Mouse (Mus musculus): ENCODE data around the gene Thsd4. TPM values are rescaled to one million over a fixed set of nuclear protein-coding genes. Genes with fewer than 3 reads are reported as not detected.

Thsd4 gene
- polyA plus RNA-seq, 1 experiment from 2014 or later, result 3.0 TPM

DNA sequence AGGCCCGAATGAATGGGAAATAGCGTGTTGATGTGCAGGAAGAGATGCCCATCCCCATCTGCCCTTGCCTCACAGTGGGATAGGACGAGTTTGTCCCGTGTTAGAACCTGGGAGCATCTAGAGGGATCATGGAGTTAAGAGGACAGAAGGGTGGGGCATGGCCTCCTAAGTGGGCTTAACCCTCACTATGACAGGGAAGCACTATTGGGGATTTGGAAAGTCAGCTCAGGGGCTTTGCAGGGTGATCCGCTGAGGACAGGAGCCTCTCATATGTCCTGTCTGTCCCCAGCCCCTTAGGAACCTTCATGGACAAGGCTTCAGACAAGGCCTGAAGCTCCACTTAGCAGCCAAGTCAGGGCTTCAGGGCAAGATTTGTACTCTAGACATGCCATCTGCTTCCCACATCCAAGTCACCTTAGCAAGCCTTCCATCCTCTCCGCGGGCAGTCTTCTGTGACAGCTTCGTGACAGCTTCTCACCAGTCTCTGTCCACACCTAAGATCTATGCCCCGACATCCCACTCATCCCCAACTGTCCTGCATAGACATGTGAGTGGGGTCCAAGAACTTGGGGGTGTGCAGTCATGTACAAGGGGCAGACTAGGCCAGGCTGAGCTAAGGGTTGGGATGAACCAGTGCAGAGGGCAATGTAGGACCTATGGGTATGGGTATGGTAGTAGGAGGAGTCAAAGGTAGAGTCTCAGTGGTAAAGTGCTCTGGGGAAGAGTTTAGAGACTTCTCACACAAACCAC lies 570.7 kb downstream of the Thsd4 start:
- ATAC-seq (replicated peaks; ENCODE audit: insufficient number of reproducible peaks, low FRiP score, low TSS enrichment, low read depth), result no peak
- no peaks in the 10 kb centered on the region for H3K9me3 ChIP-seq (replicated peaks; ENCODE audit: control insufficient read depth, low read length)
- H3K4me2 ChIP-seq (ENCODE audit: low read depth, low read length), result no peak overlapping the region
- H3K27ac ChIP-seq (replicated peaks; ENCODE audit: low read depth, low read length), result no peak overlapping the region
- no peak overlapping the region for H3K4me3 ChIP-seq (ENCODE audit: low read depth, low read length)
- WGBS, result 91% methylated on average over 9 of the region's 9 CpGs
- no peaks in the 10 kb centered on the region for H3K4me1 ChIP-seq (ENCODE audit: control insufficient read depth, insufficient read depth, low read length)
- H3K27me3 ChIP-seq (ENCODE audit: control insufficient read depth, insufficient read depth, low read length), result no peaks in the 10 kb centered on the region
- no peaks in the 10 kb centered on the region for H3K36me3 ChIP-seq (replicated peaks; ENCODE audit: control insufficient read depth, insufficient read depth, low read depth, low read length)
- H3K9ac ChIP-seq (replicated peaks; ENCODE audit: low read length), result no peak overlapping the region
- DNase-seq (ENCODE audit: low spot score), result no peak

DNA sequence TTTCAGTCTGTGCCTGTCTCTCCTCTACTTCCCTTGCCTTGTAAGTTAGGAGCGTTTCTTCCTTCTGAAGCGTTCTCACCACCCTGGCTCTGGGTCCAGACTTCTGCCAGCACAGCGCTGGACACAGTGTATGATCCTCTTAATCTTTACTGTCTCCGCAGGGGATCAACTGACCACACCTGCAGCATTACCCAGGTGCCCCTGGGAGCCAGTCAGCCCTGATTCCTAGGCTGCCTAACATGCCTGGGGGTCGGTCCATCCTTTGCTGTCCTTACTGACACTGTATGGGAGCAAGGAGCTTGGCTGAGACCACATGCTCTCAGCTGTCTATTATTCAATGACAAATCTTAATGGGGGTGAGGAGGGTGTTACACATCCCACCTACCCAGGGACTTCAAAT lies 571.9 kb downstream of the Thsd4 start:
- Histone ChIP-seq H3K4me1 (ENCODE audit: control insufficient read depth, insufficient read depth, low read length) (no peaks in the 10 kb centered on the region), H3K9ac (replicated peaks; ENCODE audit: low read length) (no peak overlapping the region), H3K36me3 (replicated peaks; ENCODE audit: control insufficient read depth, insufficient read depth, low read depth, low read length) (no peaks in the 10 kb centered on the region), H3K27me3 (ENCODE audit: control insufficient read depth, insufficient read depth, low read length) (no peaks in the 10 kb centered on the region), H3K9me3 (replicated peaks; ENCODE audit: control insufficient read depth, low read length) (no peaks in the 10 kb centered on the region), H3K4me2 (ENCODE audit: low read depth, low read length) (no peak overlapping the region), H3K27ac (replicated peaks; ENCODE audit: low read depth, low read length) (no peak overlapping the region), H3K4me3 (ENCODE audit: low read depth, low read length) (no peak overlapping the region)
- WGBS, result 89% methylated on average over 5 of the region's 5 CpGs
- DNase-seq (ENCODE audit: low spot score) (no peak), ATAC-seq (replicated peaks; ENCODE audit: insufficient number of reproducible peaks, low FRiP score, low TSS enrichment, low read depth) (no peak)

GRCm38 (mm10) chr9:59949511-59949910 lies 572.3 kb downstream of the Thsd4 start:
- no peak for DNase-seq (ENCODE audit: low spot score)
- H3K9ac ChIP-seq (replicated peaks; ENCODE audit: low read length), result no peak overlapping the region
- no peak for ATAC-seq (replicated peaks; ENCODE audit: insufficient number of reproducible peaks, low FRiP score, low TSS enrichment, low read depth)
- no peak overlapping the region for H3K4me3 ChIP-seq (ENCODE audit: low read depth, low read length)
- no peaks in the 10 kb centered on the region for H3K9me3 ChIP-seq (replicated peaks; ENCODE audit: control insufficient read depth, low read length)
- H3K36me3 ChIP-seq (replicated peaks; ENCODE audit: control insufficient read depth, insufficient read depth, low read depth, low read length), result no peaks in the 10 kb centered on the region
- no peaks in the 10 kb centered on the region for H3K27me3 ChIP-seq (ENCODE audit: control insufficient read depth, insufficient read depth, low read length)
- no peak overlapping the region for H3K27ac ChIP-seq (replicated peaks; ENCODE audit: low read depth, low read length)
- 79% methylated on average over 6 of the region's 6 CpGs for WGBS
- H3K4me2 ChIP-seq (ENCODE audit: low read depth, low read length), result no peak overlapping the region
- no peaks in the 10 kb centered on the region for H3K4me1 ChIP-seq (ENCODE audit: control insufficient read depth, insufficient read depth, low read length)

- 90% methylated on average over 17 of the region's 17 CpGs for WGBS
- Histone ChIP-seq H3K27ac (replicated peaks; ENCODE audit: low read depth, low read length) (no peak overlapping the region), H3K9me3 (replicated peaks; ENCODE audit: control insufficient read depth, low read length) (no peaks in the 10 kb centered on the region), H3K27me3 (ENCODE audit: control insufficient read depth, insufficient read depth, low read length) (no peaks in the 10 kb centered on the region), H3K36me3 (replicated peaks; ENCODE audit: control insufficient read depth, insufficient read depth, low read depth, low read length) (no peaks in the 10 kb centered on the region), H3K4me3 (ENCODE audit: low read depth, low read length) (no peak overlapping the region), H3K4me1 (ENCODE audit: control insufficient read depth, insufficient read depth, low read length) (no peaks in the 10 kb centered on the region), H3K4me2 (ENCODE audit: low read depth, low read length) (no peak overlapping the region), H3K9ac (replicated peaks; ENCODE audit: low read length) (no peak overlapping the region)
- ATAC-seq (replicated peaks; ENCODE audit: insufficient number of reproducible peaks, low FRiP score, low TSS enrichment, low read depth), result no peak
- DNase-seq (ENCODE audit: low spot score), result no peak
Observed at GRCm38 (mm10) chr9:59948691-59949250, 573.1 kb downstream of the Thsd4 start.

GRCm38 (mm10) chr9:59948226-59948625 lies 573.6 kb downstream of the Thsd4 start:
- ATAC-seq (replicated peaks; ENCODE audit: insufficient number of reproducible peaks, low FRiP score, low TSS enrichment, low read depth) (no peak), DNase-seq (ENCODE audit: low spot score) (no peak)
- no peak overlapping the region for H3K4me3 ChIP-seq (ENCODE audit: low read depth, low read length)
- H3K27me3 ChIP-seq (ENCODE audit: control insufficient read depth, insufficient read depth, low read length), result no peaks in the 10 kb centered on the region
- 80% methylated on average over 8 of the region's 8 CpGs for WGBS
- no peak overlapping the region for H3K9ac ChIP-seq (replicated peaks; ENCODE audit: low read length)
- H3K4me1 ChIP-seq (ENCODE audit: control insufficient read depth, insufficient read depth, low read length), result no peaks in the 10 kb centered on the region
- no peak overlapping the region for H3K27ac ChIP-seq (replicated peaks; ENCODE audit: low read depth, low read length)
- H3K36me3 ChIP-seq (replicated peaks; ENCODE audit: control insufficient read depth, insufficient read depth, low read depth, low read length), result no peaks in the 10 kb centered on the region
- no peaks in the 10 kb centered on the region for H3K9me3 ChIP-seq (replicated peaks; ENCODE audit: control insufficient read depth, low read length)
- H3K4me2 ChIP-seq (ENCODE audit: low read depth, low read length), result no peak overlapping the region

- H3K9me3 ChIP-seq (replicated peaks; ENCODE audit: control insufficient read depth, low read length), result no peaks in the 10 kb centered on the region
- no peak overlapping the region for H3K4me2 ChIP-seq (ENCODE audit: low read depth, low read length)
- WGBS, result 93% methylated on average over 8 of the region's 8 CpGs
- H3K9ac ChIP-seq (replicated peaks; ENCODE audit: low read length), result no peak overlapping the region
- H3K4me1 ChIP-seq (ENCODE audit: control insufficient read depth, insufficient read depth, low read length), result no peaks in the 10 kb centered on the region
- no peaks in the 10 kb centered on the region for H3K27me3 ChIP-seq (ENCODE audit: control insufficient read depth, insufficient read depth, low read length)
- ATAC-seq (replicated peaks; ENCODE audit: insufficient number of reproducible peaks, low FRiP score, low TSS enrichment, low read depth) (no peak), DNase-seq (ENCODE audit: low spot score) (no peak)
- H3K36me3 ChIP-seq (replicated peaks; ENCODE audit: control insufficient read depth, insufficient read depth, low read depth, low read length), result no peaks in the 10 kb centered on the region
- H3K27ac ChIP-seq (replicated peaks; ENCODE audit: low read depth, low read length), result no peak overlapping the region
- H3K4me3 ChIP-seq (ENCODE audit: low read depth, low read length), result no peak overlapping the region
Observed at GRCm38 (mm10) chr9:59947271-59947670, 574.6 kb downstream of the Thsd4 start.

DNA sequence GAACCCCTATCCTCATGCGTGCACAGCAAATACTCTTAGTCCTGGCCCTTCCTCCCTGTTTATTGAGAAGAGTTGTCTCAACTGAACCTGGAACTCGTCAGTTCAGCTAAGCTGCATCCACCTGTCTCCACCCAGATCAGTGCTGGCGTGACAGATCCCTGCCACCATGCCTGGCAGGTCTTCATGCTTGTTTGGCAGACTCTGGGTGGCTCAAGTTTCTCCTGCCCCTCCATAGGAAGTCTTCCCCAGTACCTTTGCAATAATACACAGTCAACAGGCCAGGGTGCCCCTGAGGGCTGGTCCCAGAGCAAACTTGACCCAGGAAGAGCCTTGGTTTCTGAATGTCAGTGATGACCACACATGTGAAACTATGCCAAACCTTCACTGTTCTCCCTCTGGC lies 576.6 kb downstream of the Thsd4 start:
- WGBS, result 74% methylated on average over 3 of the region's 3 CpGs
- Histone ChIP-seq H3K9ac (replicated peaks; ENCODE audit: low read length) (no peak overlapping the region), H3K27ac (replicated peaks; ENCODE audit: low read depth, low read length) (no peak overlapping the region), H3K4me3 (ENCODE audit: low read depth, low read length) (no peak overlapping the region), H3K4me2 (ENCODE audit: low read depth, low read length) (no peak overlapping the region), H3K36me3 (replicated peaks; ENCODE audit: control insufficient read depth, insufficient read depth, low read depth, low read length) (no peaks in the 10 kb centered on the region), H3K4me1 (ENCODE audit: control insufficient read depth, insufficient read depth, low read length) (no peaks in the 10 kb centered on the region), H3K27me3 (ENCODE audit: control insufficient read depth, insufficient read depth, low read length) (no peaks in the 10 kb centered on the region), H3K9me3 (replicated peaks; ENCODE audit: control insufficient read depth, low read length) (no peaks in the 10 kb centered on the region)
- DNase-seq (ENCODE audit: low spot score), result no peak
- ATAC-seq (replicated peaks; ENCODE audit: insufficient number of reproducible peaks, low FRiP score, low TSS enrichment, low read depth), result no peak

GRCm38 (mm10) chr9:59943826-59944225 lies 578.0 kb downstream of the Thsd4 start:
- ATAC-seq (replicated peaks; ENCODE audit: insufficient number of reproducible peaks, low FRiP score, low TSS enrichment, low read depth) (no peak), DNase-seq (ENCODE audit: low spot score) (no peak)
- Histone ChIP-seq H3K4me3 (ENCODE audit: low read depth, low read length) (no peak overlapping the region), H3K27ac (replicated peaks; ENCODE audit: low read depth, low read length) (no peak overlapping the region), H3K9me3 (replicated peaks; ENCODE audit: control insufficient read depth, low read length) (no peaks in the 10 kb centered on the region), H3K27me3 (ENCODE audit: control insufficient read depth, insufficient read depth, low read length) (no peaks in the 10 kb centered on the region), H3K4me2 (ENCODE audit: low read depth, low read length) (no peak overlapping the region), H3K4me1 (ENCODE audit: control insufficient read depth, insufficient read depth, low read length) (no peaks in the 10 kb centered on the region), H3K36me3 (replicated peaks; ENCODE audit: control insufficient read depth, insufficient read depth, low read depth, low read length) (no peaks in the 10 kb centered on the region), H3K9ac (replicated peaks; ENCODE audit: low read length) (no peak overlapping the region)
- WGBS, result 92% methylated on average over 6 of the region's 6 CpGs
